ENCODE assay signal across 17 mouse cellular contexts in genomic region chr1:188387820-188388471, GRCm38 (mm10).
DNase-seq lines count a peak whose midpoint lies in the region; ATAC-seq lines count a peak whose summit lies in the region.
"Had no signal": no experiment of that assay in that cellular context is flagged by ENCODE, and none has a peak within 500 bp of the region (broad histone marks: within the 10 kb centered on the region; RNA-seq: fewer than 3 reads in every experiment).

No protein-coding gene starts in this region.

- no peak overlapping the region for H3K4me3 ChIP-seq in liver, embryonic 11.5 days (ENCODE audit: low read depth, low read length)
- H3K4me3 ChIP-seq: forebrain, embryonic 10.5 days; limb, embryonic 12.5 days; myocyte had no signal

- peaks cover 25% of the 10 kb centered on the region for H3K4me1 ChIP-seq in liver, embryonic 11.5 days (replicated peaks; ENCODE audit: control insufficient read depth, insufficient read depth, low read length)
- H3K4me1 ChIP-seq: limb, embryonic 12.5 days had no signal

- DNase-seq in embryo, embryonic 11 days, result peak; percentile 9
- no peak for DNase-seq in embryo, embryonic 9.5 days (ENCODE audit: extremely low spot score)
- peak; percentile 42 for DNase-seq in c-Kit-positive CD71-negative TER-119-negative erythroid progenitor cells, embryonic 14.5 days (ENCODE audit: low read depth)
- peak; percentile 54 for DNase-seq in liver, embryonic 11.5 days (ENCODE audit: low spot score)
- peak; percentile 8 for DNase-seq in mesoderm, embryonic 11.5 days (ENCODE audit: low read depth, low spot score)
- DNase-seq in kidney, postnatal 36 days, result no peak
- no peak for DNase-seq in cerebellum, adult 11-12 months
- DNase-seq in lung, postnatal 4 days, result no peak
- DNase-seq: heart, adult 18-20 months; heart, postnatal 14 days; kidney, postnatal 14 days; right cerebral cortex, postnatal 4 days had no signal

- no peak overlapping the region for H3K9ac ChIP-seq in liver, embryonic 11.5 days (ENCODE audit: low read depth, low read length)
- H3K9ac ChIP-seq: limb, embryonic 12.5 days had no signal

- no peaks in the 10 kb centered on the region for H3K9me3 ChIP-seq in liver, embryonic 11.5 days (ENCODE audit: control insufficient read depth, low read length)
- H3K9me3 ChIP-seq: forebrain, embryonic 10.5 days; limb, embryonic 12.5 days had no signal

- WGBS in liver, embryonic 11.5 days, result 18% methylated on average over 2 of the region's 2 CpGs

- H3K27me3 ChIP-seq in liver, embryonic 11.5 days (replicated peaks; ENCODE audit: control insufficient read depth, insufficient read depth, low read length), result no peaks in the 10 kb centered on the region

- H3K4me2 ChIP-seq in liver, embryonic 11.5 days, result no peak overlapping the region
- H3K4me2 ChIP-seq: limb, embryonic 12.5 days had no signal

- peak; percentile 92 for ATAC-seq in liver, embryonic 11.5 days (replicated peaks; ENCODE audit: low FRiP score)
- ATAC-seq: hindbrain, postnatal 0 days had no signal

- H3K27ac ChIP-seq in liver, embryonic 11.5 days (ENCODE audit: low read depth, low read length), result peak overlapping the region; percentile 83
- H3K27ac ChIP-seq: forebrain, embryonic 10.5 days; hindbrain, postnatal 0 days; limb, embryonic 12.5 days; macrophage had no signal

- H3K36me3 ChIP-seq in liver, embryonic 11.5 days (ENCODE audit: control insufficient read depth, insufficient read depth, low read length), result no peaks in the 10 kb centered on the region
- H3K36me3 ChIP-seq: forebrain, embryonic 10.5 days; limb, embryonic 12.5 days had no signal

Comparison
In these comparisons a context has a peak if more than half of its experiments do, and no peak if none do; other contexts are left out.
1. DNase-seq: peak in embryo, embryonic 11 days (single experiment), c-Kit-positive CD71-negative TER-119-negative erythroid progenitor cells, embryonic 14.5 days (single experiment), liver, embryonic 11.5 days (single experiment) and mesoderm, embryonic 11.5 days (single experiment); none in embryo, embryonic 9.5 days (single experiment), kidney, postnatal 36 days (0 of 2), cerebellum, adult 11-12 months (single experiment) and lung, postnatal 4 days (0 of 2).